Mouse (Mus musculus) gastrocnemius, postnatal 10 days (tissue): ENCODE measurements around the gene 4921504E06Rik. TPM values are rescaled to one million over a fixed set of nuclear protein-coding genes. Genes with fewer than 3 reads are reported as not detected.

Experiments used
- DNase-seq: peaks from one replicate; pipeline ENCODE4 v3.0.0; 2021; ENCODE audit warnings: mixed read lengths
- long read RNA-seq, 2 experiments: library from polyadenylated mRNA; stranded (forward); transcript quantifications; one replicate each; pipeline ENCODE4 v2.0.0; 2021
- total RNA-seq, 2 experiments: library from RNA; stranded (reverse); gene quantifications; 2 replicates each; pipeline ENCODE4 v1.2.3; 2021

The 4921504E06Rik gene
- total RNA-seq, result not detected
- long read RNA-seq, experiment 1, result 0 reads
- long read RNA-seq, experiment 2, result 0 reads

DNA sequence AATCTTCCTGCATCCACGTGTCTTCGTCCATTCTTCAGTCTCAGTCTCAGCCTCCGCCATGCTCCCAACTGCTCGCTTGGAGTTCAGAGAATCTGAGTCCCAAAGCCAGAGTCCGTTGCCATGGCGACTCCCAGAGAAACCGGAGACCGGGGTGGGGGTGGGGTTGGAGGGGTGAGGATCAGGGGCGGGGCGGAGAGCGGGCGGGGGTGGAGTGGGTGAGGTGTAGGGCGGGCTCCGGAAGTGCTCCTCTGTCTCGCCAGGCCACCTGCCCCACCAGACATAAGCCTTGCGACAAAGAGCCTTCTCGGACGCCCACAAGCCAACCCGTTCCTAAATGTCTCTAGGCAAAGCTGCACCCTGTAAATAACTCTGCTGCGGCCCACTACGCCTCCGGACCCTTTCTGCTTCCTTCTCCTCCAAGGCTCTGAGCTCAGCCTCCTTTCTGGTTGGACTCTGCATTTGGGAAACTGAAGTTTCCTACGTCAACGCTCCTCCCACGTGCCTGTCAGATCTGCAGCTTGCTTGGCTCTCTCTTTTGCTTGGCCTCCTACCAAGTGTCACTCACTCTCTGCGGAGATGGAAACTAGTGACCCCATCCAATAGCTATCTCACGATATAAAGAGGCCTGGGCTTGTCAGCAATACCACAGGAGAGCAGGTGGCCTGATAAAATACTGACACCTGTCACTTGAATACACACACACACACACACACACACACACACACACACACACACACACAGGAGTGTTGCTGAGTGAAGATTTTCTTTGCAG is at the start of gene 4921504E06Rik:
TSS of gene 4921504E06Rik (minus strand) at position 94 of the 772 bp plus-strand sequence.
- peak; percentile 64 for DNase-seq

GRCm38 (mm10) chr2:19601386-19601925 is 47.7 kb upstream of the 4921504E06Rik start:
- DNase-seq, result no peak

DNA sequence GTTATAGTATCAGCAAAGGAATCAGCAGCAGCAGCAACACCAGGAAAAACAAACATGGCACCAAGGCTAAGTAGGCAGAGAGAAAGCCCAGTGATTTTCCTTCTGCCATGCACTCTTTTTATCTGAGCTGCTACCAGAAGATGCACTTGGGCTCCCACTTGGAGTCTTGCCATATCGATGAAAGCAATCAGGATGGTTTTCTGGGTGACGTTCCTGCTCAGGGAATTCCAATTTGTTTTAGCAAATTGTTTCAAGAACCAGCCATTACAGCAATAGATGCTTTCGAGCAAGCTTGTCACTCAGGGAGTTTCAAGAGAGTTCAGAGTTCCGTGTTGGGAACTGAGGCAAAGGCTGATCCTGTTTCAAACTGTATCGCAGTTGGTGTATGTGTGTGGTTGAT is 47.1 kb upstream of the 4921504E06Rik start:
- no peak for DNase-seq

DNA sequence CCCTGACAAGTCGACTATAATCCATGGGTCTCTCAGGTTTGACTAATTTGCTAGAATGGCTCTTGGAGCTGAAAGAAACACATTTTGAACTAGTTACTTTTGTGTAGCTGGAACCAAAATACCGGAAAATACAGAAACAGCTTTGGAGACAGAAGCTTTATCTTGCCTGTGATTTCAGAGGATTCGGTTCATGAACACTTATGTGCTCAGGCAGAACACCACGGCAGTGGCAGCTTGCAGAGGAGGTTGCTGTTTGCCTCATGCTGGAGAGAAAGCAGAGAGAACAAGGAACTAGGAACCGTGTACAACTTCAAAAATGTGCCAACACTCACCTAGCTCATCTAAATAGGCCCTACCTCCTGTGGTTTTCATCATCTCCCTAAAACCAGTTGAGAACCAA is 46.1 kb upstream of the 4921504E06Rik start:
- no peak for DNase-seq

DNA sequence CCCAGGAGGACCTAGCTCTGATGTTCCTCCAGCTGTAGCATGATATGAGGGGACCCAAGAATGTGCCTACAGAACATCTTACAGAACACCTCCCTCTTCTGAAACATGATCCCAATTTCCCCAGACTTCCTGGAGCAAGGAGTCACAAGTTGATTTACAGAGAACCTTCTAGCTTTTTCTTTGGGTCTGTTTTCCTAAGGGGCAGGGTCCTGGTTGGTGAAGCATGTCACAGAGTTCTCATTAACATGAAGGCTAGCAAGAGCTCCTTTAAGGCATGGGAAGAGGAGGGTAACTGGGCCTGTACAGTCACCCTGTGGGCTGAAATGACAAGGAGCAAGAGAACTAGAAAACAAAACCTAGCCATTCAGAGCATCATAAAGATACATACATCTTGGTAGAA is 43.3 kb upstream of the 4921504E06Rik start:
- DNase-seq, result no peak

GRCm38 (mm10) chr2:19596426-19596825 is 42.7 kb upstream of the 4921504E06Rik start:
- no peak for DNase-seq

DNA sequence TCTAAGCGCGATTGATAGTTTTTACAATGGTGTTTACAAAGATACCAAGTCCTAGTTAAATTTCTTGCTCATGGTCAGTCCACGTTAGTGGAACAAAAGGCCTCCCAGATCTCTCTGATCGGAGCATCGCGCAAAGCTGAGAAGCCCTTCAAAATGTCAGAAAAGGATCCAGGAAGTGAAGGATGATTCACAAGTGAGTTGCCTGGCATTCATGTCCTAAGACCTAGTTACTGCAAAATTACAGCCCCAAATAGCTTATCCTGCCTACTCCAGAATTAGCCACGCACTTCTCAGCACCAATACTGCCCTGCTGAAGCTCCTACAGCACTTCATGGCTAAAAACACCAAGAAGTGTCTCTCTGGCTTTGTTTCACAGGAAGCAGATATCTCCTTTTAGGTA is 41.1 kb upstream of the 4921504E06Rik start:
- no peak for DNase-seq

GRCm38 (mm10) chr2:19579846-19580245 is 26.1 kb upstream of the 4921504E06Rik start:
- no peak for DNase-seq

GRCm38 (mm10) chr2:19579180-19579579 is 25.5 kb upstream of the 4921504E06Rik start:
- no peak for DNase-seq

DNA sequence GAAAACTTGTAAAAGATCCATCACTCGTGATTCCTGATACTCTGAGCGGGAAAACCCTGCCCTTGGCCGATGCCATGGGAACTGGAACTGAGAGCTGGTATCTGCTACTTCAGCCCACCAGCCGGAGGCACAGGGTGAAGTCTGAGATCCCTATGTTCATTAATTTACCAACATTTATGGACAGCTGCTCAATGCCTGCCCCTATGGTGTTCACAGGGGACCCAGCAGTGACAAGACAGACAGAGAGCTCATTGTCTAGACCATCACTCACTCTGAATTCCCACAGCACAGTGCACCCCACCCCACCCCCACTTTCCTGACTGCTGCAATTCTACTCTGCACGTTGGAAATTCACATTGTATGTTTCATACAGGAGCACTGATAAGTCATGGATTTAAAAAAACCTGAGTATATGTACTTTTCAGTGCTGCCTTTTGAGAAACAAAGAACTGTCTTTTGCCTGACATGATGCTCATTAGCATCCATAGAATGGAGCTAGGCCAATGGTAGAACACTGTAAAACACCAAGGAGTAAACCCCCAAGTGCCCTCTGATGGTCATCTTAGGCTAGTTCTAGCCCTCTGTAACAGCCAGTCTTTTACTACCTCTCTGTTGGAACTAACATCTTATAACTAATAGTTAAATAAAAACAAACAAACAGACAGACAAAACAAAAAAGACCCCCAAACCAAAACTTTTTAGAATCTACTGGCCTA is 8.6 kb upstream of the 4921504E06Rik start:
- no peak for DNase-seq

GRCm38 (mm10) chr2:19560654-19561053 is 6.9 kb upstream of the 4921504E06Rik start:
- no peak for DNase-seq

- no peak for DNase-seq
Observed at GRCm38 (mm10) chr2:19560071-19560470, 6.4 kb upstream of the 4921504E06Rik start.

DNA sequence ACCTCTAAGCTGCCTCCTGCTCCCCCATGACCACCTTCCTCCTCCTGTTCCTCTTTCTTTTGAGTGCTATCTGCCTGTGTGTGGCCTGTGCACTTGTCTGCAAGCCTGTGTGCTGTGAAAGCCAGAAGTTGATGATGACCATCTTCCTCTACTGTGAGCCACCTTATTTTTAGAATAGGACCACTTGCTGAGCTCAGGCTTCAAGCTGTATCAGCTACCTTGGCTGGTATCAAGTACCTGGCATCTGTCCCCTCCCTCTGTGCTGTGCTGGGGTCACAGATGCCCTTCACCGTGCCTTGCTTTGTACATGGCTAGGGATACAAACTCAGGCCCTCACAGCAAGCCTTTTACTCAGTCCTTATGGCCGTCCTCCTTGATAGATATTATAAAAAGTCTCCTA is 2.3 kb downstream of the 4921504E06Rik start:
- no peak for DNase-seq

- no peak for DNase-seq
Observed at GRCm38 (mm10) chr2:19540906-19541305, 12.8 kb downstream of the 4921504E06Rik start.

GRCm38 (mm10) chr2:19529428-19529827 is 24.3 kb downstream of the 4921504E06Rik start:
- DNase-seq, result no peak

DNA sequence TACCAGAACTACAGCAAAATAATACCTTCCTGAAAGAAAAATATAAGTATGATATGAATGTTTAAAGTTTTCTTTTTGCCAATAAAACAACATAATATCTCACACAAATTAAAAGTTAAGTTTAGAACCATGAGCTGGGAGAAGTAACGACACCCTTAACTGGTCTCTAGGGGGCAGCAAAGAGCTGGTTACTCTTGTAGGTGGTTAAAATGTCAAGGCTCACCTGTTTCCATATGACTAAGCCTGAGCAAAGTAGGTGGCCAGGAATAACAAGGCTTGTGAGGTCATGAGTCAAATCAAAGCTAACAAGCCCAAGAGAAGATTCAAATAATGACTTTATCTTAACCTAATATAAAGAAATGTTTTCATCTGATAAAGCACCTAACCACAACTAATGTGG is 24.9 kb downstream of the 4921504E06Rik start:
- peak; percentile 20 for DNase-seq

DNA sequence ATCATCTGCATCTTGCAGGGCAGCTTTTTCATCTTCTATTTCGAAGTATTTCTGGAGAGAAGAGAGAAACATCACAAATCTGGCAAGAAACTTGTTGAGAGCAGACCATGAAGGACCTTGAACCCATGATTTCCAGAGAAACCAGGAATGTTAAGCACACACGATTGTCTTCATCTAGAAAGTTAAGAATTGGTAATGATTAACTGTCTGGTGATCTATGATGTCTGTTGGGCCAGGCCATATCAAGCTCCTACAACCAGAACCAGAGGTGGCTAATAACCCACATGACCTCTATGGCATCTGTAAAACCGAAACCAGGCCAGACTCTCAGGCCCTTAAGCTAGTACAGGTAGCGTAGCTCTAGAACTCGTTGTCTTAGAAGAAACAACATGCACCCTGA is 29.6 kb downstream of the 4921504E06Rik start:
- no peak for DNase-seq

DNA sequence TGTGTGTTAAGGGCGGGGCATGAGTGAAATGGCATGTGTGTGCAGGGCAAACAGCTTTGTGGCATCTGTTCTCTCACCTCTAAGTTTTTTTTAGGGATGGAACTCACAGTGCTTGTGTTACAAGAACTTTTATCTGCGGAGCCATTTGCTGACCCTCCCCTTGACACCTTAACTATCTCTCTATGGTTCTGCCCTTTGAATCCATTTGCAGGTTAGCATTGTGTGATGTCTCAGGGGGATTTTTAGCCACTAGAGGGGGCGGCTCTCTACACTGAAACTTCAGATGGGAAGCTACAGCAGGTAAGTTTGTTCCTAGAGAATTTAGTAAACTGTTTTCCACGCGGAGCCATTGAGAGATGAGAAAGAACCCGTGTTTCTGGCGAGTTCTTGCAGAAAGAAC is 32.1 kb downstream of the 4921504E06Rik start:
- DNase-seq, result no peak

- DNase-seq, result no peak
Observed at GRCm38 (mm10) chr2:19520617-19521016, 33.1 kb downstream of the 4921504E06Rik start.

GRCm38 (mm10) chr2:19519768-19520167 is 33.9 kb downstream of the 4921504E06Rik start:
- peak; percentile 36 for DNase-seq

DNA sequence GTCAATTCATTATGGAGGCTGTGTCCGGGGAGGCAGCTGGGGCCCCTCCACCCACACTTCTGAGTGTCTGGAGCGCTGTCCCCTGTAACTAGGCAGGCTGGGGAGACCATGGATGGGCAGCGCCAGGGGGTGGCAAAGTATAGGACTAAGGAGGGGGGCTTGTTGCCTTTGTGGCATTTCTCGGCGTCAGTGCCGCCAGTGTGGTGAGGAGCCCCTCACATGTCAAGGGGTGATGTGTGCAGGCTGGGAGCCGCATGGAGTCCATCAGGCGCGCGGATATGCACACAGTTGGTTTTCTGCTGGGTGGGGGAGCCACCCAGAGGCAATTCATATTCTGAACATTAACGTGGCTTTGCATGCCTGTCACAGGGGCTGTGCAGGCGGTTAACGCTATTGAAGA is 35.8 kb downstream of the 4921504E06Rik start:
- DNase-seq, result no peak

- no peak for DNase-seq
Observed at GRCm38 (mm10) chr2:19512381-19512780, 41.3 kb downstream of the 4921504E06Rik start.

- DNase-seq, result no peak
Observed at GRCm38 (mm10) chr2:19511032-19511431, 42.7 kb downstream of the 4921504E06Rik start.
